In the genomic region with DNA sequence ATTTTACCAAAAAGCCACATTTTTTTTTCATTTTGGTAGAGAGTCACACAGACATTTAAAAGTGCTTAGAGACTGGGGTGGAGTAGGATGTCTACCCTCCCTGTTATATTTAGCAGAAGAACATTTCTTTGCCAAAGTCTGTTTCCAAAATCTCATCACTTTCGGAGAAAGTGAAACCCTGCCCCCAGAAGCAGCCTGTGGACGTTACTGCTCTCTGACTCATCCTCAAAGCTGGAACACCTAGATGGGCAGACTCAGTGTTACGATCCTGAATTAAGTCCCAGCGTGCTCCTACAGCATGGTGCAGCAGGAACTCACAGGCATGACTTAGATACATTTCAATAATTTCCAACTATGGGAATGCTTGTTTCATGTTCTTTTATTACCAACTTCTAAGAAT, we compare ENCODE assay signal across 24 mouse cellular contexts.
DNase-seq lines count a peak whose midpoint lies in the region; TF ChIP-seq lines count a peak whose summit lies in the region.
"Had no signal": no experiment of that assay in that cellular context is flagged by ENCODE, and none has a peak within 500 bp of the region (broad histone marks: within the 10 kb centered on the region; RNA-seq: fewer than 3 reads in every experiment).

No protein-coding gene starts in this region.

- H3K4me3 ChIP-seq in gastrocnemius, adult 2 months, result no peak overlapping the region
- H3K4me3 ChIP-seq: embryonic facial prominence, embryonic 12.5 days; forebrain, embryonic 12.5 days; heart, embryonic 10.5 days; liver, embryonic 15.5 days; lung, embryonic 15.5 days; megakaryocyte, embryonic 14.5 days had no signal

- intact Hi-C loops in left cerebral cortex, postnatal 10 days (cut with DNase I), result loop anchor here (10.0 kb wide), 1 partner anchor 333 kb away; no protein-coding TSS in a partner anchor
- intact Hi-C loops in gastrocnemius, adult 2 months (cut with DNase I), result no loop called here

- peak; percentile 28 for DNase-seq in left cerebral cortex, adult 11 months (ENCODE audit: low spot score)
- DNase-seq in left cerebral cortex, postnatal 10 days (ENCODE audit: extremely low spot score in 1 of 2, low spot score in 2 of 2), result no peak
- peak; percentile 88 for DNase-seq in brain, adult 2 months (ENCODE audit: low read depth, low spot score)
- peak; percentile 62 to 63 for DNase-seq in left cerebral cortex, adult 9 months (ENCODE audit: low spot score in 2 of 2)
- peak; percentile 48 to 76 for DNase-seq in right cerebral cortex, postnatal 36 days (ENCODE audit: low spot score in 2 of 2)
- no peak for DNase-seq in cerebellum, postnatal 14 days
- no peak for DNase-seq in gastrocnemius, adult 2 months
- DNase-seq: adrenal gland, postnatal 36 days; B cell, adult 2 months; cerebellum, adult 11 months; cerebellum, adult 9-11 months; heart, postnatal 4 days; kidney, adult 2 months; kidney, postnatal 10 days; liver; lung, postnatal 36 days; midbrain, embryonic 14.5 days had no signal

- TF ChIP-seq CTCF in gastrocnemius, adult 2 months (IDR thresholded peaks at IDR 0.05), result no peak

- H3K27ac ChIP-seq in gastrocnemius, adult 2 months, result no peak overlapping the region
- H3K27ac ChIP-seq: embryonic facial prominence, embryonic 12.5 days; forebrain, embryonic 12.5 days; heart, embryonic 10.5 days; hindbrain, embryonic 14.5 days; liver, embryonic 15.5 days; lung, embryonic 15.5 days had no signal

Comparison
In these comparisons a context has a peak if more than half of its experiments do, and no peak if none do; other contexts are left out.
1. DNase-seq: peak in left cerebral cortex, adult 11 months (single experiment), brain, adult 2 months (single experiment), left cerebral cortex, adult 9 months (2 of 2) and right cerebral cortex, postnatal 36 days (2 of 2); none in left cerebral cortex, postnatal 10 days (0 of 2), cerebellum, postnatal 14 days (0 of 2) and gastrocnemius, adult 2 months (single experiment).